Mouse (Mus musculus): ENCODE measurements around the gene Ttc29. TPM values are rescaled to one million over a fixed set of nuclear protein-coding genes. Genes with fewer than 3 reads are reported as not detected.

Ttc29 gene
- polyA plus RNA-seq, 1 experiment from 2014 or later, result not detected

- DNase-seq (ENCODE audit: low spot score), result peak; percentile 30
- 45% methylated on average over 2 of the region's 2 CpGs for WGBS
- Histone ChIP-seq H3K9me3 (no peaks in the 10 kb centered on the region), H3K4me1 (peaks cover 18% of the 10 kb centered on the region), H3K4me3 (no peak overlapping the region), H3K27ac (replicated peaks) (no peak overlapping the region), H3K36me3 (replicated peaks) (no peaks in the 10 kb centered on the region), H3K27me3 (replicated peaks; ENCODE audit: low read depth, poor library complexity, severe bottlenecking) (peaks cover 5% of the 10 kb centered on the region; the same call in 1 of the 2 replicates)
Observed at GRCm38 (mm10) chr8:78344006-78344405, 130.9 kb downstream of the Ttc29 start.

GRCm38 (mm10) chr8:78345705-78346104, 132.6 kb downstream of the Ttc29 start:
- Histone ChIP-seq H3K27ac (replicated peaks) (no peak overlapping the region), H3K9me3 (no peaks in the 10 kb centered on the region), H3K4me1 (peaks cover 18% of the 10 kb centered on the region), H3K27me3 (replicated peaks; ENCODE audit: low read depth, poor library complexity, severe bottlenecking) (peaks cover 5% of the 10 kb centered on the region; the same call in 1 of the 2 replicates), H3K4me3 (no peak overlapping the region), H3K36me3 (replicated peaks) (no peaks in the 10 kb centered on the region)
- 41% methylated on average over 7 of the region's 7 CpGs for WGBS
- DNase-seq (ENCODE audit: low spot score), result no peak

GRCm38 (mm10) chr8:78346131-78346621, 133.1 kb downstream of the Ttc29 start:
- H3K36me3 ChIP-seq (replicated peaks), result no peaks in the 10 kb centered on the region
- no peaks in the 10 kb centered on the region for H3K9me3 ChIP-seq
- peaks cover 14% of the 10 kb centered on the region for H3K4me1 ChIP-seq
- 22% methylated on average over 11 of the region's 11 CpGs for WGBS
- DNase-seq (ENCODE audit: low spot score), result peak; percentile 18
- H3K4me3 ChIP-seq, result no peak overlapping the region
- H3K27me3 ChIP-seq (replicated peaks; ENCODE audit: low read depth, poor library complexity, severe bottlenecking), result peaks cover 5% of the 10 kb centered on the region; the same call in 1 of the 2 replicates
- H3K27ac ChIP-seq (replicated peaks), result no peak overlapping the region

GRCm38 (mm10) chr8:78353902-78354301, 140.8 kb downstream of the Ttc29 start:
- H3K27ac ChIP-seq (replicated peaks), result no peak overlapping the region
- no peak overlapping the region for H3K4me3 ChIP-seq
- whole genome bisulfite sequencing, result 70% methylated on average over 5 of the region's 5 CpGs
- H3K4me1 ChIP-seq, result 0 out of 2 replicates have a peak, but pooled peaks cover 3% of the 10 kb centered on the region
- no peaks in the 10 kb centered on the region for H3K36me3 ChIP-seq (replicated peaks)
- H3K9me3 ChIP-seq, result no peaks in the 10 kb centered on the region
- H3K27me3 ChIP-seq (replicated peaks; ENCODE audit: low read depth, poor library complexity, severe bottlenecking), result no peaks in the 10 kb centered on the region
- no peak for DNase-seq (ENCODE audit: low spot score)

- no peak overlapping the region for H3K27ac ChIP-seq (replicated peaks)
- H3K9me3 ChIP-seq, result no peaks in the 10 kb centered on the region
- no peaks in the 10 kb centered on the region for H3K36me3 ChIP-seq (replicated peaks)
- 0 out of 2 replicates have a peak, but pooled peaks cover 3% of the 10 kb centered on the region for H3K4me1 ChIP-seq
- H3K4me3 ChIP-seq, result no peak overlapping the region
- WGBS, result 94% methylated on average over 5 of the region's 5 CpGs
- H3K27me3 ChIP-seq (replicated peaks; ENCODE audit: low read depth, poor library complexity, severe bottlenecking), result no peaks in the 10 kb centered on the region
- no peak for DNase-seq (ENCODE audit: low spot score)
Observed at GRCm38 (mm10) chr8:78354801-78355200, 141.7 kb downstream of the Ttc29 start.

- 91% methylated on average over 7 of the region's 7 CpGs for WGBS
- Histone ChIP-seq H3K36me3 (replicated peaks) (no peaks in the 10 kb centered on the region), H3K27me3 (replicated peaks; ENCODE audit: low read depth, poor library complexity, severe bottlenecking) (no peaks in the 10 kb centered on the region), H3K4me3 (no peak overlapping the region), H3K9me3 (no peaks in the 10 kb centered on the region), H3K4me1 (no peaks in the 10 kb centered on the region), H3K27ac (replicated peaks) (no peak overlapping the region)
- no peak for DNase-seq (ENCODE audit: low spot score)
Observed at GRCm38 (mm10) chr8:78390756-78391155, 177.7 kb downstream of the Ttc29 start.

GRCm38 (mm10) chr8:78419272-78419671, 206.2 kb downstream of the Ttc29 start:
- WGBS, result 23% methylated on average over 4 of the region's 4 CpGs
- Histone ChIP-seq H3K4me1 (peaks cover 14% of the 10 kb centered on the region), H3K27me3 (replicated peaks; ENCODE audit: low read depth, poor library complexity, severe bottlenecking) (peaks cover 65% of the 10 kb centered on the region), H3K4me3 (peak overlapping the region; percentile 55), H3K9me3 (no peaks in the 10 kb centered on the region), H3K27ac (replicated peaks) (no peak overlapping the region), H3K36me3 (replicated peaks) (no peaks in the 10 kb centered on the region)
- DNase-seq (ENCODE audit: low spot score), result no peak

- no peak overlapping the region for H3K27ac ChIP-seq (replicated peaks)
Observed at GRCm38 (mm10) chr8:78420101-78420503, 207.0 kb downstream of the Ttc29 start.

GRCm38 (mm10) chr8:78423937-78424336, 210.8 kb downstream of the Ttc29 start:
- H3K27me3 ChIP-seq (replicated peaks; ENCODE audit: low read depth, poor library complexity, severe bottlenecking), result peaks cover 100% of the 10 kb centered on the region
- H3K4me1 ChIP-seq, result peaks cover 24% of the 10 kb centered on the region
- H3K27ac ChIP-seq (replicated peaks), result no peak overlapping the region
- no peaks in the 10 kb centered on the region for H3K36me3 ChIP-seq (replicated peaks)
- no peak for DNase-seq (ENCODE audit: low spot score)
- no peaks in the 10 kb centered on the region for H3K9me3 ChIP-seq
- H3K4me3 ChIP-seq, result no peak overlapping the region
- 2% methylated on average over 1 of the region's 1 CpGs for WGBS

More at GRCm38 (mm10) chr8:78420101-78420503, 207.0 kb downstream of the Ttc29 start:
- Histone ChIP-seq H3K4me3 (peak overlapping the region; percentile 55), H3K36me3 (replicated peaks) (no peaks in the 10 kb centered on the region), H3K27me3 (replicated peaks; ENCODE audit: low read depth, poor library complexity, severe bottlenecking) (peaks cover 73% of the 10 kb centered on the region), H3K9me3 (no peaks in the 10 kb centered on the region), H3K4me1 (peaks cover 14% of the 10 kb centered on the region)
- WGBS, result under 1% methylated on average over 19 of the region's 19 CpGs
- peak; percentile 62 for DNase-seq (ENCODE audit: low spot score)

GRCm38 (mm10) chr8:78426455-78426854, 213.4 kb downstream of the Ttc29 start:
- H3K4me1 ChIP-seq, result peaks cover 10% of the 10 kb centered on the region
- no peak for DNase-seq (ENCODE audit: low spot score)
- H3K27me3 ChIP-seq (replicated peaks; ENCODE audit: low read depth, poor library complexity, severe bottlenecking), result peaks cover 100% of the 10 kb centered on the region
- under 1% methylated on average over 10 of the region's 10 CpGs for WGBS
- H3K4me3 ChIP-seq, result no peak overlapping the region
- no peaks in the 10 kb centered on the region for H3K36me3 ChIP-seq (replicated peaks)
- H3K9me3 ChIP-seq, result no peaks in the 10 kb centered on the region
- H3K27ac ChIP-seq (replicated peaks), result no peak overlapping the region

- Histone ChIP-seq H3K27ac (replicated peaks) (no peak overlapping the region), H3K4me1 (peaks cover 10% of the 10 kb centered on the region), H3K36me3 (replicated peaks) (no peaks in the 10 kb centered on the region), H3K27me3 (replicated peaks; ENCODE audit: low read depth, poor library complexity, severe bottlenecking) (peaks cover 100% of the 10 kb centered on the region), H3K4me3 (no peak overlapping the region; the same call in 1 of the 2 replicates), H3K9me3 (no peaks in the 10 kb centered on the region)
- DNase-seq (ENCODE audit: low spot score), result peak; percentile 21
- under 1% methylated on average over 32 of the region's 32 CpGs for WGBS
Observed at GRCm38 (mm10) chr8:78426875-78427768, 214.0 kb downstream of the Ttc29 start.

GRCm38 (mm10) chr8:78427769-78428130, 214.7 kb downstream of the Ttc29 start:
- no peak for DNase-seq (ENCODE audit: low spot score)
- peaks cover 100% of the 10 kb centered on the region for H3K27me3 ChIP-seq (replicated peaks; ENCODE audit: low read depth, poor library complexity, severe bottlenecking)
- H3K27ac ChIP-seq (replicated peaks), result no peak overlapping the region
- under 1% methylated on average over 8 of the region's 8 CpGs for WGBS
- no peaks in the 10 kb centered on the region for H3K9me3 ChIP-seq
- H3K36me3 ChIP-seq (replicated peaks), result no peaks in the 10 kb centered on the region
- H3K4me1 ChIP-seq, result peaks cover 10% of the 10 kb centered on the region
- no peak overlapping the region for H3K4me3 ChIP-seq

GRCm38 (mm10) chr8:78428148-78428547, 215.1 kb downstream of the Ttc29 start:
- Histone ChIP-seq H3K4me1 (peaks cover 10% of the 10 kb centered on the region), H3K9me3 (no peaks in the 10 kb centered on the region), H3K4me3 (no peak overlapping the region), H3K27ac (replicated peaks) (no peak overlapping the region), H3K36me3 (replicated peaks) (no peaks in the 10 kb centered on the region), H3K27me3 (replicated peaks; ENCODE audit: low read depth, poor library complexity, severe bottlenecking) (peaks cover 100% of the 10 kb centered on the region)
- 3% methylated on average over 11 of the region's 11 CpGs for WGBS
- DNase-seq (ENCODE audit: low spot score), result no peak

Measured in embryonic facial prominence, embryonic 10.5 days (tissue).